Mouse (Mus musculus) MEL (cell line): ENCODE results near the gene Med24.

ENCODE experiments used
- CTCF ChIP-seq, 3 experiments: IDR thresholded peaks in 2 of 3; conservative IDR thresholded peaks in 1 of 3; 2 replicates each; pipeline ENCODE4 v1.5.1; 2011 to 2012; ENCODE audit warnings: low read length in 3 of 3, low read depth in 2 of 3, mild to moderate bottlenecking in 2 of 3, improper control_type of control experiment in 1 of 3, inconsistent platforms in 1 of 3, mixed read lengths in 1 of 3, moderate library complexity in 1 of 3; ENCODE audit not compliant: control insufficient read depth in 1 of 3, insufficient read depth in 1 of 3, poor library complexity in 1 of 3, severe bottlenecking in 1 of 3
- EP300 ChIP-seq, 2 experiments: IDR thresholded peaks; 2 replicates each; pipeline ENCODE4 v1.6.1; 2011; ENCODE audit warnings: improper control_type of control experiment in 2 of 2, low read length in 2 of 2, low read depth in 1 of 2, mild to moderate bottlenecking in 1 of 2
- NRF1 ChIP-seq: IDR thresholded peaks from 2 replicates; pipeline ENCODE4 v1.6.1; 2014; ENCODE audit warnings: low read depth, mild to moderate bottlenecking, inconsistent platforms, low read length, improper control_type of control experiment, moderate library complexity; ENCODE audit not compliant: poor library complexity, insufficient read depth, severe bottlenecking
- RAD21 ChIP-seq: IDR thresholded peaks from 2 replicates; pipeline ENCODE4 v1.6.1; 2011; ENCODE audit warnings: mild to moderate bottlenecking, low read depth, low read length, improper control_type of control experiment
- RCOR1 ChIP-seq: IDR thresholded peaks from 2 replicates; pipeline ENCODE4 v1.6.1; 2012; ENCODE audit warnings: low read depth, mild to moderate bottlenecking, inconsistent platforms, low read length, improper control_type of control experiment
- TAL1 ChIP-seq: IDR thresholded peaks from 2 replicates; pipeline ENCODE4 v1.6.1; 2012; ENCODE audit warnings: mild to moderate bottlenecking, inconsistent platforms, low read length, moderate library complexity, mixed read lengths
- ZKSCAN1 ChIP-seq: IDR thresholded peaks from 2 replicates; pipeline ENCODE4 v1.6.1; 2012; ENCODE audit warnings: low read depth, mild to moderate bottlenecking, inconsistent platforms, low read length, improper control_type of control experiment, moderate library complexity

- TF ChIP-seq CTCF (IDR thresholded peaks at IDR 0.05 in 2 of 3, conservative IDR thresholded peaks at IDR 0.05 in 1 of 3; ENCODE audit: control insufficient read depth in 1 of 3, insufficient read depth in 1 of 3, low read depth in 2 of 3, low read length in 3 of 3, poor library complexity in 1 of 3, severe bottlenecking in 1 of 3) (no peak), ZKSCAN1 (no peak), RCOR1 (no peak), EP300 (IDR thresholded peaks at IDR 0.05; ENCODE audit: low read depth in 1 of 2, low read length in 2 of 2) (no peak), NRF1 (no peak), RAD21 (no peak), TAL1 (no peak)
These were observed 5.9 kb upstream of the Med24 start for GRCm38 (mm10) chr11:98735111-98735510.
